Mouse (Mus musculus): ENCODE measurements around the gene Spi1.

DNA sequence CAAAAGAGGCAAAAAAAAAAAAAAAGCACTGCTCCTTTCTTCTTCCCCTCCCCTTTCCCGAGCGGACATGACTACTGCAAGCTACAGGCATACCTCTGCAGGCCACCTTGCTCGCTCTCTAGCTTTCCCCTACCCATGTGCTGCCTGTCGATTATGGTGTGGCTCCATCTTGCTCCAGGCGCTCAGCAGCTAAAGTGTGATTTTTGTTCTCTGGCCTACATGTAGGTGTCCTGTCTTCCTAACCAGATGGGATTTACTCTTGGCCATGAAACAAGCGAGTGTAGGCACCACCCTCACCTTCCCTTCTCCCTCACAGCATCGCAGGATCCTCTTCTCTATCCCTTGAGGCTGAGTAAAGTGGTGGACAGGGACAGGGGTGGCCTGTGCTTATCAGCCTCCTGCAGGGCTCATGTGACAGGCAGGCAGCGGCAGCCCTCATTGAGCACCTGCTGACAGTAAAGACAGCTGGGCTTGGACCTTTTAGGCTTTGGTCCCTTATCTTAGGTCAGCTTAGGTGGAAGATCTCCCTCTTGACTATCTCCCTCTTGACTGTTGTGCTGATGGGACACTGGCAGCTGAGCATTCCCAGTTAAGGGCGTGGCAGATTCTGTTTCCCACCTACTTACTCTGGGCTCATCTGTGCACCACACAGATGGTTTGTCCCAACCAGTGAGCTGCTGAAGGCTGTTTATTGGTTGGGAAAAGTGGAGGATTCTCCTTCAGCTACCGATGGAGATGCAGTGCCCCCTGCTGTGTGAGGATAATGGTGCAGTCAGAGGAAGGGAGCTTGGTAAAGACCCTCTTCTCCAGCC, 21.4 kb upstream of the Spi1 start:
- TF ChIP-seq POLR2A (IDR thresholded peaks at IDR 0.05; ENCODE audit: borderline replicate concordance, control insufficient read depth, low read depth, low read length) (no peak), CTCF (IDR thresholded peaks at IDR 0.05; ENCODE audit: control insufficient read depth, insufficient read depth, low read length) (peak; percentile 55)

Data from bone marrow, adult 2 months (tissue).